Mouse (Mus musculus) MEL (cell line): Measurements from ENCODE around the gene Sgk1. TPM values are rescaled to one million over a fixed set of nuclear protein-coding genes. Genes with fewer than 3 reads are reported as not detected.

ENCODE experiments used
- DNase-seq: peaks from one replicate; pipeline ENCODE4 v3.0.0; 2011; ENCODE audit warnings: low read depth, low spot score
- H3K27ac ChIP-seq: 2 replicates; pipeline ENCODE4 v1.5.1; 2012; ENCODE audit warnings: low read depth, mild to moderate bottlenecking, control low read depth, low read length, moderate library complexity; ENCODE audit not compliant: control insufficient read depth
- H3K27me3 ChIP-seq, 2 experiments: fragments of 150-350 bp in 1 of 2; sonication (generic) in 1 of 2; 2 replicates each; pipeline ENCODE4 v1.6.1; 2012; ENCODE audit warnings: low read length in 2 of 2, mild to moderate bottlenecking in 2 of 2, improper control_type of control experiment in 1 of 2, moderate library complexity in 1 of 2; ENCODE audit not compliant: insufficient read depth in 2 of 2, control insufficient read depth in 1 of 2
- H3K36me3 ChIP-seq, 2 experiments: 2 replicates each; pipeline ENCODE4 v1.6.1; 2012 to 2014; ENCODE audit warnings: low read length in 2 of 2, improper control_type of control experiment in 1 of 2, inconsistent platforms in 1 of 2, mild to moderate bottlenecking in 1 of 2; ENCODE audit not compliant: insufficient read depth in 2 of 2, control insufficient read depth in 1 of 2
- H3K4me1 ChIP-seq, 2 experiments: fragments of 150-350 bp in 1 of 2; sonication (generic) in 1 of 2; 2 replicates each; pipeline ENCODE4 v1.6.1; 2012; ENCODE audit warnings: low read length in 2 of 2, improper control_type of control experiment in 1 of 2, mild to moderate bottlenecking in 1 of 2; ENCODE audit not compliant: insufficient read depth in 2 of 2, control insufficient read depth in 1 of 2
- H3K4me3 ChIP-seq, 2 experiments: fragments of 150-350 bp in 1 of 2; sonication (generic) in 1 of 2; 2 replicates each; pipeline ENCODE4 v1.5.1; 2012; ENCODE audit warnings: low read depth in 2 of 2, low read length in 2 of 2, mild to moderate bottlenecking in 2 of 2, moderate library complexity in 2 of 2, control low read depth in 1 of 2, improper control_type of control experiment in 1 of 2; ENCODE audit not compliant: control insufficient read depth in 1 of 2, insufficient read depth in 1 of 2
- H3K79me2 ChIP-seq: 2 replicates; pipeline ENCODE4 v1.6.1; 2012; ENCODE audit warnings: mild to moderate bottlenecking, low read length, moderate library complexity; ENCODE audit not compliant: control insufficient read depth, poor library complexity, insufficient read depth
- H3K9ac ChIP-seq: 2 replicates; pipeline ENCODE4 v1.6.1; 2012; ENCODE audit warnings: low read depth, mild to moderate bottlenecking, control low read depth, low read length, moderate library complexity; ENCODE audit not compliant: control insufficient read depth, poor library complexity, severe bottlenecking
- H3K9me3 ChIP-seq: fragments of 150-350 bp; sonication (generic); replicated peaks from 2 replicates; pipeline ENCODE4 v1.6.1; 2012; ENCODE audit warnings: mild to moderate bottlenecking, low read length, improper control_type of control experiment, moderate library complexity; ENCODE audit not compliant: insufficient read depth
- BHLHE40 ChIP-seq: IDR thresholded peaks from 2 replicates; pipeline ENCODE4 v1.6.1; 2012; ENCODE audit warnings: low read depth, mild to moderate bottlenecking, inconsistent platforms, low read length, improper control_type of control experiment, borderline replicate concordance
- E2F4 ChIP-seq: IDR thresholded peaks from 2 replicates; pipeline ENCODE4 v1.6.1; 2011; ENCODE audit warnings: low read depth, low read length, improper control_type of control experiment, borderline replicate concordance
- HCFC1 ChIP-seq: IDR thresholded peaks from 2 replicates; pipeline ENCODE4 v1.6.1; 2012; ENCODE audit warnings: low read depth, mild to moderate bottlenecking, inconsistent platforms, low read length, improper control_type of control experiment, moderate library complexity
- MAX ChIP-seq: IDR thresholded peaks from 2 replicates; pipeline ENCODE4 v1.6.1; 2011; ENCODE audit warnings: low read length, improper control_type of control experiment
- MAZ ChIP-seq: IDR thresholded peaks from 2 replicates; pipeline ENCODE4 v1.6.1; 2012; ENCODE audit warnings: low read depth, mild to moderate bottlenecking, inconsistent platforms, low read length, improper control_type of control experiment
- MXI1 ChIP-seq: IDR thresholded peaks from 2 replicates; pipeline ENCODE4 v1.6.1; 2011; ENCODE audit warnings: mild to moderate bottlenecking, low read depth, low read length, improper control_type of control experiment
- NELFE ChIP-seq: IDR thresholded peaks from 2 replicates; pipeline ENCODE4 v1.6.1; 2011; ENCODE audit warnings: low read depth, low read length, improper control_type of control experiment
- POLR2A ChIP-seq, 2 experiments: IDR thresholded peaks; 2 replicates each; pipeline ENCODE4 v1.6.1; 2011 to 2012; ENCODE audit warnings: low read length in 2 of 2, mild to moderate bottlenecking in 2 of 2, control low read depth in 1 of 2, improper control_type of control experiment in 1 of 2, low read depth in 1 of 2, moderate library complexity in 1 of 2; ENCODE audit not compliant: control insufficient read depth in 1 of 2, insufficient read depth in 1 of 2, poor library complexity in 1 of 2
- POLR2AphosphoS2 ChIP-seq: IDR thresholded peaks from 2 replicates; pipeline ENCODE4 v1.6.1; 2011; ENCODE audit warnings: low read length, improper control_type of control experiment
- POLR2AphosphoS5 ChIP-seq: IDR thresholded peaks from 2 replicates; pipeline ENCODE4 v1.6.1; 2012; ENCODE audit warnings: low read depth, borderline replicate concordance, mild to moderate bottlenecking, inconsistent platforms, low read length, moderate library complexity, mixed read lengths
- RAD21 ChIP-seq: IDR thresholded peaks from 2 replicates; pipeline ENCODE4 v1.6.1; 2011; ENCODE audit warnings: mild to moderate bottlenecking, low read depth, low read length, improper control_type of control experiment
- UBTF ChIP-seq: IDR thresholded peaks from 2 replicates; pipeline ENCODE4 v1.6.1; 2012; ENCODE audit warnings: low read depth, mild to moderate bottlenecking, inconsistent platforms, low read length, improper control_type of control experiment, moderate library complexity, borderline replicate concordance; ENCODE audit not compliant: insufficient read depth
- USF1 ChIP-seq: IDR thresholded peaks from 2 replicates; pipeline ENCODE4 v1.6.1; 2014; ENCODE audit warnings: low read depth, mild to moderate bottlenecking, inconsistent platforms, low read length, improper control_type of control experiment, moderate library complexity
- ZMIZ1 ChIP-seq: IDR thresholded peaks from 2 replicates; pipeline ENCODE4 v1.6.1; 2012; ENCODE audit warnings: low read depth, mild to moderate bottlenecking, inconsistent platforms, low read length, improper control_type of control experiment, moderate library complexity
- ZNF384 ChIP-seq: IDR thresholded peaks from 2 replicates; pipeline ENCODE4 v1.6.1; 2012; ENCODE audit warnings: low read depth, mild to moderate bottlenecking, inconsistent platforms, low read length, improper control_type of control experiment
- polyA plus RNA-seq, 2 experiments: library from polyadenylated mRNA; stranded (reverse) in 1 of 2; unstranded in 1 of 2; fragments of >175 nt in 1 of 2; fragments of >200 nt in 1 of 2; gene quantifications; 2 replicates each; pipeline versions ENCODE4 v1.2.1 to v1.2.4; 2012; ENCODE audit warnings: low replicate concordance in 2 of 2, low read depth in 1 of 2; ENCODE audit not compliant: insufficient read length in 2 of 2, insufficient read depth in 1 of 2, missing spikeins in 1 of 2
- total RNA-seq: library from RNA; depleted of rRNA; stranded (reverse); fragments of 300-350 nt; gene quantifications from 2 replicates; pipeline ENCODE4 v1.2.3, GENCODE M21; 2012

The Sgk1 gene
- total and polyA plus RNA-seq, 3 experiments = 1.6 to 3.2 TPM; not detected in 1

- TF ChIP-seq MAZ (no peak), ZNF384 (no peak)
Observed at GRCm38 (mm10) chr10:21998503-21999180, 116.7 kb downstream of the Sgk1 start (continued).

GRCm38 (mm10) chr10:22000491-22001306 is 118.7 kb downstream of the Sgk1 start:
- Histone ChIP-seq H3K4me1 (no peaks in the 10 kb centered on the region), H3K27me3 (peaks cover 0 to 3% of the 10 kb centered on the region in 2 experiments; a peak in 1 of 4 replicates), H3K79me2 (no peaks in the 10 kb centered on the region), H3K27ac (no peak overlapping the region), H3K9ac (no peak overlapping the region), H3K9me3 (no peaks in the 10 kb centered on the region), H3K4me3 (no peak overlapping the region), H3K36me3 (no peaks in the 10 kb centered on the region)
- no peak for DNase-seq
- TF ChIP-seq BHLHE40 (no peak), UBTF (no peak), USF1 (no peak), POLR2AphosphoS5 (no peak)

- H3K9ac ChIP-seq = no peak overlapping the region
- TF ChIP-seq E2F4 = no peak
- TF ChIP-seq POLR2A (IDR thresholded peaks at IDR 0.05; ENCODE audit: control insufficient read depth in 1 of 2, insufficient read depth in 1 of 2, low read depth in 1 of 2, low read length in 2 of 2, poor library complexity in 1 of 2) = no peak
- no peak for TF ChIP-seq MXI1
- TF ChIP-seq ZMIZ1 = no peak
- TF ChIP-seq MAX = no peak
- no peak for TF ChIP-seq HCFC1
- TF ChIP-seq MAZ = no peak
- TF ChIP-seq NELFE = no peak
- no peak for TF ChIP-seq RAD21
- TF ChIP-seq POLR2AphosphoS2 = no peak
- no peaks in the 10 kb centered on the region for H3K79me2 ChIP-seq
- no peaks in the 10 kb centered on the region for H3K4me1 ChIP-seq
- DNase-seq = no peak
- no peaks in the 10 kb centered on the region for H3K9me3 ChIP-seq
- no peaks in the 10 kb centered on the region for H3K36me3 ChIP-seq
- peaks cover 2 to 3% of the 10 kb centered on the region in 2 experiments; a peak in 2 of 4 replicates for H3K27me3 ChIP-seq
- no peak overlapping the region for H3K27ac ChIP-seq
- no peak overlapping the region for H3K4me3 ChIP-seq
Observed at GRCm38 (mm10) chr10:22001621-22002020, 119.6 kb downstream of the Sgk1 start.
